Mouse (Mus musculus) layer of hippocampus, adult 6 months (tissue): ENCODE data around the gene Muc16. TPM values are rescaled to one million over a fixed set of nuclear protein-coding genes. Genes with fewer than 3 reads are reported as not detected.

Source experiments
- long read RNA-seq, 2 experiments: library from polyadenylated mRNA; unstranded; transcript quantifications; one replicate each; pipeline ENCODE4 v2.0.0; 2019 to 2020
- microRNA-seq: library from miRNA; unstranded; fragments of <30 nt; microRNA quantifications from one replicate; pipeline ENCODE4 v1.2.0, GENCODE M21; 2020
- polyA plus RNA-seq: library from polyadenylated mRNA; unstranded; fragments of <200 nt; fragmentation: Nextera tagmentation; gene quantifications from 2 replicates; pipeline ENCODE4 v1.2.3, GENCODE M21; 2021

Muc16 gene
- polyA plus RNA-seq, result not detected in 2 replicates
- long read RNA-seq, experiment 1, result 0 reads
- long read RNA-seq, experiment 2, result 0 reads

DNA sequence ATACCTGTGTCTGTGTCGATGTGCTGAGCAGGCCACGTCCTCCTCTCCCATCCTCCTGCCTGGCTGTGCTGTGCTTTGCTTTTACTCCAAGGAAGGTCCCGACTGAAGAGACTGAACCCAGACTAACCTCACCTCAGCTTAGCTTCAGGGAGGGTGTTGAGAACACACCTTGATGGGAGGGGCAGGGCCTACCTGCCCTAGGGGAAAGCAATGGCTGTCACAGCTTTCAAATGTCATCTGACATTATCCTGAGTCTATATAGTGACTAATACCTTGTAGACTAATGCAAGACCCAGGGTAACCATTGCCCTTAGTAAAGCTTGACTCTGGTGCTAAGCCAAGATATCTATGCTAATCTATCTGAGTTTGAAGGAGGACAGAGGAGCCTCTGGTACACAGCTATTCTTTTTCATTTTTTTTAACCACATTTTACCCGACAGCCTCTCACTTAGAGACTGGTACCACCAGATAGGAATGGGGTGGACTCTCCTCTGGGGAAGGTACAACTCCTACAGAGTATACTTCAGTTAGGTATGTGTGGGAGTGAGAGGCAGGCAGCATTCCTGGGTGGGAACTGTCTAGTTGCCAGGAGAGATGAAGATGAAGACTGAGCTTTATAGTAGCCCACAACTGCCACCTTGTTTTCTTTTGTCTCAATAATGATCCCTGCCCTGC, at the start of gene Muc16:
Gene Muc16, minus strand, starts transcription at position 51 of the 675 bp plus-strand sequence.

GRCm38 (mm10) chr9:18478168-18478567, 196.2 kb downstream of the Muc16 start, which contains the start of the genes Zfp558 and Mbd3l1:
Zfp558 (minus strand) TSS chr9:18478268.
Mbd3l1 (plus strand) TSS chr9:18478359.

Small RNA genes within 50 kb of the gene (microRNA-seq; reads per million reads assigned to microRNA genes)
- gene Gm22854, result not detected

Other genes with a start within 250 kb of the Muc16 start
- not detected in 2 replicates for gene Mbd3l2, start 243.9 kb downstream of the Muc16 start, polyA plus RNA-seq
- gene Zfp558, start 196.3 kb downstream of the Muc16 start, polyA plus RNA-seq, result 1.1 and 2.0 TPM in 2 replicates
- gene Mbd3l1, start 196.2 kb downstream of the Muc16 start, polyA plus RNA-seq, result not detected in 2 replicates
- gene Olfr24, start 89.5 kb upstream of the Muc16 start, polyA plus RNA-seq, result not detected in 2 replicates
- gene Olfr828, start 145.0 kb upstream of the Muc16 start, polyA plus RNA-seq, result not detected in 2 replicates
- not detected in 2 replicates for gene Olfr829, start 180.4 kb upstream of the Muc16 start, polyA plus RNA-seq
- gene Olfr830, start 200.2 kb upstream of the Muc16 start, polyA plus RNA-seq, result not detected in 2 replicates